Mouse (Mus musculus): ENCODE data around the gene Tnk1. TPM values are rescaled to one million over a fixed set of nuclear protein-coding genes. Genes with fewer than 3 reads are reported as not detected.

Tnk1 gene
- 0.56 and 0.91 TPM in 2 replicates for polyA plus RNA-seq (2015; fragmentation: Nextera tagmentation; extraction: Ambion mirVana)

GRCm38 (mm10) chr11:69858113-69858998 is at the start of gene Tnk1:
Tnk1 (minus strand) TSS chr11:69858730.

GRCm38 (mm10) chr11:69900471-69901405 is 42.2 kb upstream of the Tnk1 start, which contains the start of the genes 2810408A11Rik and Neurl4:
2810408A11Rik (minus strand) TSS chr11:69900987.
Neurl4 (plus strand) TSS chr11:69901072.

GRCm38 (mm10) chr11:69895291-69895690 is 36.8 kb upstream of the Tnk1 start, which contains the start of gene Acap1:
Acap1 (minus strand) TSS chr11:69895539.

GRCm38 (mm10) chr11:69880853-69881603 is 22.5 kb upstream of the Tnk1 start, which contains the start of gene Kctd11:
Kctd11 (minus strand) TSS chr11:69881406.

GRCm38 (mm10) chr11:69877878-69878277 is 19.3 kb upstream of the Tnk1 start, which contains the start of gene Tmem95:
Tmem95 (minus strand) TSS chr11:69878018.

GRCm38 (mm10) chr11:69846198-69846680 is 12.3 kb downstream of the Tnk1 start, which contains the start of gene Plscr3:
Plscr3 (plus strand) TSS chr11:69846376.

GRCm38 (mm10) chr11:69837952-69838713 is 20.4 kb downstream of the Tnk1 start, which contains the start of gene Tmem256:
Tmem256 (plus strand) TSS chr11:69838514.

GRCm38 (mm10) chr11:69837604-69837951 is 21.0 kb downstream of the Tnk1 start, which contains the start of gene Nlgn2:
Nlgn2 (minus strand) TSS chr11:69837784.

GRCm38 (mm10) chr11:69822080-69822479 is 36.5 kb downstream of the Tnk1 start, which contains the start of gene Spem1:
Spem1 (minus strand) TSS chr11:69822180.

GRCm38 (mm10) chr11:69818365-69818764 is 40.2 kb downstream of the Tnk1 start, which contains the start of gene Spem2:
Spem2 (minus strand) TSS chr11:69818465.

GRCm38 (mm10) chr11:69815155-69815554 is 43.4 kb downstream of the Tnk1 start, which contains the start of gene Gm39566:
Gm39566 (minus strand) TSS chr11:69815298.

GRCm38 (mm10) chr11:69804972-69805909 is 53.3 kb downstream of the Tnk1 start, which contains the start of gene Tmem102:
Tmem102 (minus strand) TSS chr11:69805624.

GRCm38 (mm10) chr11:69801379-69801977 is 57.1 kb downstream of the Tnk1 start, which contains the start of gene Fgf11:
Fgf11 (minus strand) TSS chr11:69801857.

Other genes starting within 250 kb of the Tnk1 start
- gene Shbg, start 240.8 kb downstream of the Tnk1 start, polyA plus RNA-seq (2015; fragmentation: Nextera tagmentation; extraction: Ambion mirVana): not detected in 2 replicates
- gene Sat2, start 236.7 kb downstream of the Tnk1 start, polyA plus RNA-seq (2015; fragmentation: Nextera tagmentation; extraction: Ambion mirVana): 7.3 and 7.9 TPM in 2 replicates
- gene Fxr2, start 225.7 kb downstream of the Tnk1 start, polyA plus RNA-seq (2015; fragmentation: Nextera tagmentation; extraction: Ambion mirVana): 11.5 and 12.6 TPM in 2 replicates
- 0.19 and 0.25 TPM in 2 replicates for gene Sox15, start 203.4 kb downstream of the Tnk1 start, polyA plus RNA-seq (2015; fragmentation: Nextera tagmentation; extraction: Ambion mirVana)
- gene Mpdu1, start 196.1 kb downstream of the Tnk1 start, polyA plus RNA-seq (2015; fragmentation: Nextera tagmentation; extraction: Ambion mirVana): 44.5 and 46.1 TPM in 2 replicates
- 25.2 and 39.1 TPM in 2 replicates for gene Cd68, start 192.6 kb downstream of the Tnk1 start, polyA plus RNA-seq (2015; fragmentation: Nextera tagmentation; extraction: Ambion mirVana)
- gene Eif4a1, start 186.3 kb downstream of the Tnk1 start, polyA plus RNA-seq (2015; fragmentation: Nextera tagmentation; extraction: Ambion mirVana): 272 and 275 TPM in 2 replicates
- 37.0 and 38.4 TPM in 2 replicates for gene Senp3, start 176.6 kb downstream of the Tnk1 start, polyA plus RNA-seq (2015; fragmentation: Nextera tagmentation; extraction: Ambion mirVana)
- gene Tnfsf13, start 172.9 kb downstream of the Tnk1 start, polyA plus RNA-seq (2015; fragmentation: Nextera tagmentation; extraction: Ambion mirVana): 0.64 and 0.78 TPM in 2 replicates
- 4.4 and 5.2 TPM in 2 replicates for gene Tnfsf12, start 162.9 kb downstream of the Tnk1 start, polyA plus RNA-seq (2015; fragmentation: Nextera tagmentation; extraction: Ambion mirVana)
- 2.1 and 2.8 TPM in 2 replicates for gene Tnfsfm13, start 162.6 kb downstream of the Tnk1 start, polyA plus RNA-seq (2015; fragmentation: Nextera tagmentation; extraction: Ambion mirVana)
- 15.2 and 15.8 TPM in 2 replicates for gene Polr2a, start 100.1 kb downstream of the Tnk1 start, polyA plus RNA-seq (2015; fragmentation: Nextera tagmentation; extraction: Ambion mirVana)
- 0.07 and 0.08 TPM in 2 replicates for gene Slc35g3, start 96.8 kb downstream of the Tnk1 start, polyA plus RNA-seq (2015; fragmentation: Nextera tagmentation; extraction: Ambion mirVana)
- 1.3 and 1.9 TPM in 2 replicates for gene Zbtb4, start 92.8 kb downstream of the Tnk1 start, polyA plus RNA-seq (2015; fragmentation: Nextera tagmentation; extraction: Ambion mirVana)
- gene Chrnb1, start 62.8 kb downstream of the Tnk1 start, polyA plus RNA-seq (2015; fragmentation: Nextera tagmentation; extraction: Ambion mirVana): 0.99 and 1.5 TPM in 2 replicates
- gene Fgf11, start 56.9 kb downstream of the Tnk1 start, polyA plus RNA-seq (2015; fragmentation: Nextera tagmentation; extraction: Ambion mirVana): 0.33 and 0.36 TPM in 2 replicates
- gene Tmem102, start 53.1 kb downstream of the Tnk1 start, polyA plus RNA-seq (2015; fragmentation: Nextera tagmentation; extraction: Ambion mirVana): 0.30 and 0.68 TPM in 2 replicates
- gene Gm39566, start 43.4 kb downstream of the Tnk1 start, polyA plus RNA-seq (2015; fragmentation: Nextera tagmentation; extraction: Ambion mirVana): not detected in 2 replicates
- not detected in 2 replicates for gene Spem2, start 40.3 kb downstream of the Tnk1 start, polyA plus RNA-seq (2015; fragmentation: Nextera tagmentation; extraction: Ambion mirVana)
- 0.12 TPM in 1 of 2 replicates, not detected in the other for gene Spem1, start 36.5 kb downstream of the Tnk1 start, polyA plus RNA-seq (2015; fragmentation: Nextera tagmentation; extraction: Ambion mirVana)
- 2.6 and 3.1 TPM in 2 replicates for gene Nlgn2, start 20.9 kb downstream of the Tnk1 start, polyA plus RNA-seq (2015; fragmentation: Nextera tagmentation; extraction: Ambion mirVana)
- gene Tmem256, start 20.2 kb downstream of the Tnk1 start, polyA plus RNA-seq (2015; fragmentation: Nextera tagmentation; extraction: Ambion mirVana): 337 and 343 TPM in 2 replicates
- 45.7 and 56.8 TPM in 2 replicates for gene Plscr3, start 12.4 kb downstream of the Tnk1 start, polyA plus RNA-seq (2015; fragmentation: Nextera tagmentation; extraction: Ambion mirVana)
- gene Tmem95, start 19.3 kb upstream of the Tnk1 start, polyA plus RNA-seq (2015; fragmentation: Nextera tagmentation; extraction: Ambion mirVana): not detected in 2 replicates
- 2.3 and 3.1 TPM in 2 replicates for gene Kctd11, start 22.7 kb upstream of the Tnk1 start, polyA plus RNA-seq (2015; fragmentation: Nextera tagmentation; extraction: Ambion mirVana)
- gene Acap1, start 36.8 kb upstream of the Tnk1 start, polyA plus RNA-seq (2015; fragmentation: Nextera tagmentation; extraction: Ambion mirVana): 15.3 and 21.3 TPM in 2 replicates
- gene 2810408A11Rik, start 42.3 kb upstream of the Tnk1 start, polyA plus RNA-seq (2015; fragmentation: Nextera tagmentation; extraction: Ambion mirVana): 2.2 and 2.6 TPM in 2 replicates
- 3.2 and 3.4 TPM in 2 replicates for gene Neurl4, start 42.3 kb upstream of the Tnk1 start, polyA plus RNA-seq (2015; fragmentation: Nextera tagmentation; extraction: Ambion mirVana)
- 104 and 116 TPM in 2 replicates for gene Gps2, start 55.2 kb upstream of the Tnk1 start, polyA plus RNA-seq (2015; fragmentation: Nextera tagmentation; extraction: Ambion mirVana)
- 1,453 and 1,558 TPM in 2 replicates for gene Eif5a, start 63.2 kb upstream of the Tnk1 start, polyA plus RNA-seq (2015; fragmentation: Nextera tagmentation; extraction: Ambion mirVana)
- gene Ybx2, start 77.1 kb upstream of the Tnk1 start, polyA plus RNA-seq (2015; fragmentation: Nextera tagmentation; extraction: Ambion mirVana): 0.12 and 0.53 TPM in 2 replicates
- gene Slc2a4, start 89.5 kb upstream of the Tnk1 start, polyA plus RNA-seq (2015; fragmentation: Nextera tagmentation; extraction: Ambion mirVana): 19.1 and 22.0 TPM in 2 replicates
- gene Cldn7, start 106.0 kb upstream of the Tnk1 start, polyA plus RNA-seq (2015; fragmentation: Nextera tagmentation; extraction: Ambion mirVana): 0.98 and 1.6 TPM in 2 replicates
- gene Ctdnep1, start 122.4 kb upstream of the Tnk1 start, polyA plus RNA-seq (2015; fragmentation: Nextera tagmentation; extraction: Ambion mirVana): 20.7 and 22.4 TPM in 2 replicates
- 69.4 and 73.0 TPM in 2 replicates for gene Elp5, start 123.8 kb upstream of the Tnk1 start, polyA plus RNA-seq (2015; fragmentation: Nextera tagmentation; extraction: Ambion mirVana)
- 318 and 353 TPM in 2 replicates for gene Gabarap, start 132.4 kb upstream of the Tnk1 start, polyA plus RNA-seq (2015; fragmentation: Nextera tagmentation; extraction: Ambion mirVana)
- 26.6 and 35.9 TPM in 2 replicates for gene Phf23, start 137.0 kb upstream of the Tnk1 start, polyA plus RNA-seq (2015; fragmentation: Nextera tagmentation; extraction: Ambion mirVana)
- gene Dvl2, start 141.9 kb upstream of the Tnk1 start, polyA plus RNA-seq (2015; fragmentation: Nextera tagmentation; extraction: Ambion mirVana): 6.9 and 10.2 TPM in 2 replicates
- gene Acadvl, start 156.7 kb upstream of the Tnk1 start, polyA plus RNA-seq (2015; fragmentation: Nextera tagmentation; extraction: Ambion mirVana): 58.3 and 59.1 TPM in 2 replicates
- 1.5 and 3.1 TPM in 2 replicates for gene Dlg4, start 158.2 kb upstream of the Tnk1 start, polyA plus RNA-seq (2015; fragmentation: Nextera tagmentation; extraction: Ambion mirVana)
- 0.10 and 0.16 TPM in 2 replicates for gene Asgr1, start 195.4 kb upstream of the Tnk1 start, polyA plus RNA-seq (2015; fragmentation: Nextera tagmentation; extraction: Ambion mirVana)
- 0.12 TPM in 1 of 2 replicates, not detected in the other for gene Asgr2, start 233.9 kb upstream of the Tnk1 start, polyA plus RNA-seq (2015; fragmentation: Nextera tagmentation; extraction: Ambion mirVana)

All from spleen, postnatal 0 days (tissue).